Mouse (Mus musculus): ENCODE measurements at regions not wholly inside any gene's neighbourhood (a gene's known extent, or its start where the extent isn't known, plus 50 kb on each side); places are given as distances from the start of the nearest gene placed in this dataset.

DNA sequence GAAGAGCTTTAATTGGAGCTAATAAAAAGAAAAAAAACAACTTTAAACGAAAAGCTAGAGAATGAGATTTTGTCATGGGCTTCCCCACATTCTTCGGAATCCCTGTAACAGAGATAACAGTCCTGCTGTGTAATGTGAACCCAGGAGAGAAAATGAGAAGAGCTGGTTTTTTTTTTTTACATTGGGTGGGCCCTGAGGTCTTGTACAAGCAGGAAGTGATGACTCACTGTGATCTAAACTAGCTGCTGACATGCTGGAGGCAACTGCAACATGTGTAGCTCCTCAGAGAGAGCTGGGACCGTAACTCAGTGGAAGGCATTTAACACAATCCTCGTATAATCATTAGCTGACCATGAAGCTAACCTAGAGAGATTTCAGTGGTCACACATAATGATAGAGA is 393.8 kb upstream of the Trib2 start:
- TF ChIP-seq EP300 (IDR thresholded peaks at IDR 0.05; ENCODE audit: low read depth), result no peak
- TF ChIP-seq CTCF (IDR thresholded peaks at IDR 0.05; ENCODE audit: low read depth), result no peak
